Mouse (Mus musculus) heart, postnatal 0 days (tissue): ENCODE measurements around the gene Scrn3.

Experiments used
- CTCF ChIP-seq: IDR thresholded peaks from 2 replicates; pipeline ENCODE4 v1.5.1; 2016; ENCODE audit warnings: antibody characterized with exemption, control low read depth, low read depth
- EP300 ChIP-seq: IDR thresholded peaks from 2 replicates; pipeline ENCODE4 v1.6.1; 2016; ENCODE audit warnings: antibody characterized with exemption, low read depth

- no peak for TF ChIP-seq CTCF
- no peak for TF ChIP-seq EP300
These were observed 31.3 kb downstream of the Scrn3 start for GRCm38 (mm10) chr2:73343701-73344100.
